Mouse (Mus musculus) left cerebral cortex, postnatal 4 days (tissue): Measurements from ENCODE around the gene Serinc4. TPM values are rescaled to one million over a fixed set of nuclear protein-coding genes. Genes with fewer than 3 reads are reported as not detected.

Experiments
- DNase-seq: peaks from one replicate; pipeline ENCODE4 v3.0.0-alpha.2; 2022
- intact Hi-C: fragments of 180-260 bp; cut with DNase I; formaldehyde crosslinking; loops from one replicate; pipeline ENCODE4 v1.15.1; 2025
- microRNA-seq: library from miRNA; unstranded; fragments of <30 nt; microRNA quantifications from one replicate; pipeline ENCODE4 v1.2.0, GENCODE M21; 2022
- total RNA-seq, 2 experiments: library from RNA; stranded (reverse); gene quantifications; 2 replicates each; pipeline ENCODE4 v1.2.3; 2021

Gene Serinc4
- total RNA-seq, 2 experiments from 2014 or later, result 2.7 to 3.0 TPM

DNA sequence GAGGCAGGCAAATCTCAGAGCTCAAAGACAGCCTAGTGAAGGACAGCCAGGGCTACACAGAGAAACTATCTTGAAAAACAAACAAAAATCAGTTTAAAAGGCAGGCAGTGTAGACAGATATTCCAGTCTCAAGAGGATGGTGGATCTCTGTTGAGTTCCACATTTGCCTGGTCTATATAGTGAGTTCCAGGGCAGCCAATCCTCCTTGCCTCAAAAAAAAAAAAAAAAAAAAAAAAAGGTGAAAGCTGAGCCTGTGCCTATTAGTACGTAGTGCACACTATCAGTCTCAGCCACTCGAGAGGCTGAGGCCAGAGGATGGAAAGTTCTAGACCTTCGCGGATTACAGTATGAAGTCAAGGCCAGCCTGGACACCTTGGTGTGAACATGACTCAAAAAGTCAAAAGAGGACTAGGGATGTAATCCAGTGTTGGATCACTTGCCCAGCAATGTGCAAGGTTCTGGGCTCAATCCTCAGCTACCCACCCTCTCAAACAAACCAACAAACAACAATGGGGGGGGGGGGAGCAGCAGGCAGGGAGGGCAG is 43.7 kb downstream of the Serinc4 start:
- intact Hi-C loops, result no loop called here
- no peak for DNase-seq

DNA sequence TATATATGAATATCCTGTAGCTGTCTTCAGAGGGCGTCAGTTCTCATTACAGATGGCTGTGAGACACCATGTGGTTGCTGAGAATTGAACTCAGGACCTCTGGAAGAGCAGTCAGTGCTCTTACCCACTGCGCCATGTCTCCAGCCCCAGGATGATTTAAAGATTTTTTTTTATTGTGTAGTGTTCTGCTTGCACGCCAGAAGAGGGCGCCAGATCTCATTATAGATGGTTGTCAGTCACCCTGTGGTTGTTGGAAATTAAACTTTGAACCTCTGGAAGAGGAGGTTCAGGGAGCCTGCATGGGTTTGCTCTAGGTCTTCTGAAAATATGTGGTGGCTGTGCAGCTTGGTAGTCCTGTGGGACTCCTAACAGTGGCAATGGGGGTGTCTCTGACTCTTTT is 48.4 kb downstream of the Serinc4 start:
- DNase-seq, result peak; percentile 18
- intact Hi-C loops, result no loop called here

DNA sequence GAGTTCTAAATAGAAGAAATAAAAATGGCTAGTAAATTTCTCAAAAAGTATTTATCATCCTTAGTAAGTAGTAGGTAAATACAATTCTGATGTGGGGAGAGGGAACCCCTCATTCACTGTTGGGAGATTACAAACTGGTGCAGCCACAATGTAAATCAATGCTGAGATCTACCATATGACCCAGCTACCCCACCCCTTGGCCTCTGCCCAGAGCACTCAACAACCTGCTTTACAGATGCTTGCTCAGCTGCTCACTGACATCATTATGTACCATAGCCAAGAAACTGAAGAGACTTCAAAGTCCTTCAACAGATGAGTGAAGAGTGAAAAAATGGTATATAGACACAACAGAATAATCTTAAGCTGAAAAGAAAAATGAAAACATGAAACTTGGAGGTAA is 53.3 kb downstream of the Serinc4 start:
- intact Hi-C loops, result no loop called here
- no peak for DNase-seq

DNA sequence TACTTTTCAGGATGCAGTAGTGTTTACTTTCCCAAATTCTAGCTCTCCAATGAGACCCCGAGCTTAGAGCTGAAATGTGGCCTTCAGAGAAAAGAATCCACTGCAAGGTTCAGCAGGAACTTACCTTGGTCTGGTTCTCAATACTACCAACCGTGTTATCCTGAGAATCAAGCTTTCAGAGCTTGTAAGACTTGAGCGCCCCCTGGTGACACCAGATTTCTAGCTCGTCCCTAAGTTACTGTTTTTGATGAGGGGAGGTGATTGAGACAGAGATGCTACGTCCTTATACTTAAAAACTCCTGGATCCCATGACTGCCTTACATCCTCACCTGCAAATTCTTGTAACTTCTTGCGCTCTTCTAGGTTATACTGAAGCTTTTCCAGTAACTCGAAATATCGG is 60.0 kb downstream of the Serinc4 start:
- intact Hi-C loops, result loop anchor here (10.0 kb wide), 1 partner anchor 222 kb away; the partner anchor contains the start of genes Tubgcp4 and Zscan29
- DNase-seq, result peak; percentile 91

Small RNAs within 50 kb of the gene (microRNA-seq; reads per million reads assigned to microRNA genes)
- not detected for gene Gm22953

Other genes with a start within 250 kb of the Serinc4 start
- 100 to 1,000 TPM; 238 to 265 TPM for gene Trp53bp1, start 185.4 kb downstream of the Serinc4 start, total RNA-seq
- 100 to 1,000 TPM; 161 to 189 TPM for gene Map1a, start 167.2 kb downstream of the Serinc4 start, total RNA-seq
- gene Ppip5k1, start 101.4 kb downstream of the Serinc4 start, total RNA-seq, result 10 to 100 TPM; 24.7 to 30.8 TPM
- 100 to 1,000 TPM; 119 to 134 TPM for gene Ckmt1, start 99.1 kb downstream of the Serinc4 start, total RNA-seq
- gene Strc, start 69.6 kb downstream of the Serinc4 start, total RNA-seq, result not detected
- 100 to 1,000 TPM; 214 to 225 TPM for gene Pdia3, start 43.0 kb downstream of the Serinc4 start, total RNA-seq
- 1 to 10 TPM; 6.1 to 8.3 TPM for gene Catsper2, start 43.0 kb downstream of the Serinc4 start, total RNA-seq
- not detected for gene Ell3, start 12.5 kb downstream of the Serinc4 start, total RNA-seq
- gene Serf2, start 7.6 kb downstream of the Serinc4 start, total RNA-seq, result 100 to 1,000 TPM; 133 to 149 TPM
- 10 to 100 TPM; 28.1 to 28.9 TPM for gene Hypk, start 3.5 kb downstream of the Serinc4 start, total RNA-seq
- 10 to 100 TPM; 33.9 to 37.8 TPM for gene Mfap1b, start 17.3 kb upstream of the Serinc4 start, total RNA-seq
- gene Mfap1a, start 49.9 kb upstream of the Serinc4 start, total RNA-seq, result 10 to 100 TPM; 30.5 to 32.4 TPM
- gene Wdr76, start 49.9 kb upstream of the Serinc4 start, total RNA-seq, result 1 to 10 TPM; 4.5 to 5.8 TPM